Mouse (Mus musculus): ENCODE data around the gene Stx1b. TPM values are rescaled to one million over a fixed set of nuclear protein-coding genes. Genes with fewer than 3 reads are reported as not detected.

The Stx1b gene
- total and polyA plus RNA-seq, 3 experiments, result 0.15 to 0.56 TPM; not detected in 1

GRCm38 (mm10) chr7:127768997-127769593 lies 55.3 kb downstream of the Stx1b start (continued):
- peak in 1 of 2 experiments; percentile 33; a peak in 1 of 4 replicates for TF ChIP-seq EP300 (IDR thresholded peaks at IDR 0.05; ENCODE audit: low read depth in 1 of 2, low read length in 2 of 2)
- TF ChIP-seq USF1 (IDR thresholded peaks at IDR 0.05; ENCODE audit: low read depth, low read length), result no peak
- no peak for TF ChIP-seq TBP (IDR thresholded peaks at IDR 0.05; ENCODE audit: low read depth, low read length)
- TF ChIP-seq GABPA (IDR thresholded peaks at IDR 0.05; ENCODE audit: low read depth, low read length), result no peak
- no peak for TF ChIP-seq POLR2AphosphoS2 (IDR thresholded peaks at IDR 0.05; ENCODE audit: low read length)
- no peak for TF ChIP-seq NRF1 (IDR thresholded peaks at IDR 0.05; ENCODE audit: insufficient read depth, low read depth, low read length, poor library complexity, severe bottlenecking)

GRCm38 (mm10) chr7:127768346-127768996 lies 55.9 kb downstream of the Stx1b start:
- Histone ChIP-seq H3K27ac (ENCODE audit: control insufficient read depth, low read depth, low read length) (peak overlapping the region; percentile 38), H3K36me3 (ENCODE audit: control insufficient read depth in 1 of 2, insufficient read depth in 2 of 2, low read length in 2 of 2) (peaks cover 0 to 32% of the 10 kb centered on the region in 2 experiments; a peak in 2 of 4 replicates), H3K4me3 (ENCODE audit: control insufficient read depth in 1 of 2, insufficient read depth in 1 of 2, low read depth in 2 of 2, low read length in 2 of 2) (peak overlapping the region; percentile 9 to 64), H3K27me3 (ENCODE audit: control insufficient read depth in 1 of 2, insufficient read depth in 2 of 2, low read length in 2 of 2) (no peaks in the 10 kb centered on the region), H3K9ac (ENCODE audit: control insufficient read depth, low read depth, low read length, poor library complexity, severe bottlenecking) (peak overlapping the region; percentile 78), H3K9me3 (replicated peaks; ENCODE audit: insufficient read depth, low read length) (no peaks in the 10 kb centered on the region), H3K4me1 (ENCODE audit: control insufficient read depth in 1 of 2, insufficient read depth in 2 of 2, low read length in 2 of 2) (peaks cover 6 to 36% of the 10 kb centered on the region in 2 experiments), H3K79me2 (ENCODE audit: control insufficient read depth, insufficient read depth, low read length, poor library complexity) (peaks cover 24% of the 10 kb centered on the region)
- TF ChIP-seq ZC3H11A (IDR thresholded peaks at IDR 0.05; ENCODE audit: low read depth, low read length) (peak; percentile 42), SMC3 (IDR thresholded peaks at IDR 0.05; ENCODE audit: low read depth, low read length) (peak; percentile 23), MXI1 (IDR thresholded peaks at IDR 0.05; ENCODE audit: low read depth, low read length) (0 out of 2 replicates have a peak, but pooled peaks have one; percentile 57), TAL1 (IDR thresholded peaks at IDR 0.05; ENCODE audit: low read length) (no peak), CTCF (IDR thresholded peaks at IDR 0.05 in 2 of 3, conservative IDR thresholded peaks at IDR 0.05 in 1 of 3; ENCODE audit: control insufficient read depth in 1 of 3, insufficient read depth in 1 of 3, low read depth in 2 of 3, low read length in 3 of 3, poor library complexity in 1 of 3, severe bottlenecking in 1 of 3) (peak; percentile 21 to 61 (median 59); a peak in 5 of 6 replicates), RAD21 (IDR thresholded peaks at IDR 0.05; ENCODE audit: low read depth, low read length) (peak; percentile 39), KAT2A (conservative IDR thresholded peaks at IDR 0.05; ENCODE audit: low read depth, low read length) (no peak), TBP (IDR thresholded peaks at IDR 0.05; ENCODE audit: low read depth, low read length) (0 out of 2 replicates have a peak, but pooled peaks have one; percentile 21), MYC (IDR thresholded peaks at IDR 0.05; ENCODE audit: low read depth, low read length) (no peak), E2F4 (IDR thresholded peaks at IDR 0.05; ENCODE audit: borderline replicate concordance, low read depth, low read length) (no peak)
- no peak for DNase-seq (ENCODE audit: low read depth, low spot score)

Data from MEL (cell line).